Mouse (Mus musculus): ENCODE results near the gene Stat2. TPM values are rescaled to one million over a fixed set of nuclear protein-coding genes. Genes with fewer than 3 reads are reported as not detected.
A peak's percentile ranks its signal among the peaks of the same experiment; 100 is the strongest.

Stat2 gene
- polyA plus RNA-seq, 1 experiment from 2014 or later, result 20.4 TPM

DNA sequence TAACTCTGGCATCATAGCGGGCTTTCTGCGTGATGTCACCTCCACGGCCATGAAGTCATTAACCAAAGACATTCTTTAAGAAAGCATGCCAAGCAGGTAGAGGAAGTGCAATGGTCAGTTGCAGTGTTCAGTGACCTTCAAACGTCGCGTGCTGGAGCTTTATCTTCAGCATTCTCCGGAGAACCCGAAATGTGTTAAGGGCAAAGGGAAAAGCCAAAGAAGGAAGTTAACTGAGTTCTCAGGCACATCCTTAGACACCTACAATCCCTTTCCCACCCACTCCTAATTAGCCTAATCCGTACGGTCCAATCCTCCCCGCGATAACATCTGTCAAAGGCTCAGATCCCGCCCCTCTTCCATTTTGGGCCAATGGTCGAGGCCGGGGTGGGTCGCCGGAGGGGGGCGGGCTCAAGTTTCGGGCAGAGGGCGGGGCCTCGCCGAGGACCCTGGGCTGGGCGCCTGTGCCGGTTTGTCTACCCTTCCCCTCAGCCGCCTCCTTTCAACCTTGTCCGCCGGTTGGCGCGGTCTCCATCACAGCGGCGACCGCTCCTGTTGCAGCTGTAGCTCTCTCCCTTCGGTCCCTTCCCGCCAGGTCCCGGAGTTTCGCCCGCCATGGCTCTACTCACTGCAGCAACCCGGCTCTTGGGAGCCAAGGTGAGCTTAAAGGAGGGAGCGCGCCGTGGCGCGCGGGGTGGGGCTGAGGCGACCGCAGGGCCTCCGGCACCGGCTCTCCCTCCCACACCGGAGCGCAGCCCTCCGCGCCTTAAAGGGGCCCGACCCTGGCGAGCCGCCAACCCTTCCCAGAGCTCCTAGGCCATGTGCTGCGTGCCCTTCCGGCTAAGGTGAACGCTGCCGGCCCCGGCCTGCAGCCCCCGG, 67.2 kb downstream of the Stat2 start, which contains the start of gene Cs:
Gene Cs (plus strand): TSS at position 429 of the 876 bp plus-strand sequence.
- Histone ChIP-seq H3K36me3 (ENCODE audit: control insufficient read depth, insufficient read depth, low read length) (no peaks in the 10 kb centered on the region), H3K4me1 (ENCODE audit: control insufficient read depth, insufficient read depth, low read length) (peaks cover 24% of the 10 kb centered on the region), H3K27ac (ENCODE audit: low read length) (peak within 1 kb of the TSS; percentile 93), H3K27me3 (ENCODE audit: control insufficient read depth, insufficient read depth, low read depth, low read length) (no peaks in the 10 kb centered on the region), H3K4me2 (ENCODE audit: low read length) (peak within 1 kb of the TSS; percentile 92), H3K4me3 (ENCODE audit: low read depth, low read length) (peak within 1 kb of the TSS; percentile 100), H3K9me3 (replicated peaks; ENCODE audit: control insufficient read depth, low read length, poor library complexity, severe bottlenecking) (no peaks in the 10 kb centered on the region), H3K9ac (ENCODE audit: low read depth, low read length) (peak within 1 kb of the TSS; percentile 96)
- peak; percentile 97 for ATAC-seq
- under 1% methylated on average over 59 of the region's 61 CpGs for WGBS

DNA sequence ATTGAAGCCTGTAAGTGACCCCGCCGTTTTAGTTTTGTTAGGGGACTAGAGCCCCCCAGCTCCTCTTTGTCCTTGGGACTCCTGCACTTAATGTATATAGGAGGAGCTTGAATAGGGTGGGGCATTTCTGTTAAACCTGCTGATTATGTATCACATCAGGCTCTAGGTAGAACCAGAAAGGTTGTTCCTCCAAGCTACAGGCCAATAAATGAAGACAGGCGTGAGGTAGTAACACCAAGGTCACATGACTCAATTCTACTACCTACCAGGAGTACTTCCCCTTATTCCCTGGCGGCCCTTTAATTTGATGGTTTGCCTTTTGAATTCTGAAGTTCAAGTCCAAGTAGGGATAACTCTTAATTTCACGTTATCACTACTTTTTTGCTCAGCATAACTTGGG, 68.1 kb downstream of the Stat2 start:
- Histone ChIP-seq H3K27me3 (ENCODE audit: control insufficient read depth, insufficient read depth, low read depth, low read length) (no peaks in the 10 kb centered on the region), H3K36me3 (ENCODE audit: control insufficient read depth, insufficient read depth, low read length) (no peaks in the 10 kb centered on the region), H3K4me3 (ENCODE audit: low read depth, low read length) (peak overlapping the region; percentile 100), H3K9me3 (replicated peaks; ENCODE audit: control insufficient read depth, low read length, poor library complexity, severe bottlenecking) (no peaks in the 10 kb centered on the region), H3K4me1 (ENCODE audit: control insufficient read depth, insufficient read depth, low read length) (peaks cover 24% of the 10 kb centered on the region), H3K27ac (ENCODE audit: low read length) (peak overlapping the region; percentile 93), H3K9ac (ENCODE audit: low read depth, low read length) (peak overlapping the region; percentile 96), H3K4me2 (ENCODE audit: low read length) (peak overlapping the region; percentile 92)
- WGBS, result 25% methylated on average over 5 of the region's 5 CpGs
- ATAC-seq, result no peak

DNA sequence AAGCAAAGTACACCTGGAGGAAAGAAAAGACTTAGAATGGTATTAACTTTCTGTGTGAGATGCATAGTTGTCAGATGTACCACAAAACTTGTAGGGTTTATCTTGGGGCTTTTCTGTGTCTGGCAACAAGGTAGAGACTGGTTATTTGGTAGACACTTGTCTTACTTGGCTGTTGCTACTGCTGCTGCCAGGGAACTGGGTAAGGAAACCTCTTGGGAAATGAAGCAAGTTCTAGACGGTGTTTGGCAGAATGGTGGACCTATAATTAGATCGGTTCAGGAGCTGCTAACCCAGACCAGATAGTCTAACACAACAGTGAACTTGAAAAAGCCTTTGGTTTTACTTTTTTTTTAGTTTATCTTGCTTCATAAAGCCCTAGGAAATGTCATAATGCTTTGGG, 68.6 kb downstream of the Stat2 start:
- no peak overlapping the region for H3K27ac ChIP-seq (ENCODE audit: low read length)
- no peaks in the 10 kb centered on the region for H3K36me3 ChIP-seq (ENCODE audit: control insufficient read depth, insufficient read depth, low read length)
- H3K4me1 ChIP-seq (ENCODE audit: control insufficient read depth, insufficient read depth, low read length), result peaks cover 24% of the 10 kb centered on the region
- no peak for ATAC-seq
- peak overlapping the region; percentile 100 for H3K4me3 ChIP-seq (ENCODE audit: low read depth, low read length)
- H3K27me3 ChIP-seq (ENCODE audit: control insufficient read depth, insufficient read depth, low read depth, low read length), result no peaks in the 10 kb centered on the region
- H3K4me2 ChIP-seq (ENCODE audit: low read length), result peak overlapping the region; percentile 92
- no peak overlapping the region; the same call in 1 of the 2 replicates for H3K9ac ChIP-seq (ENCODE audit: low read depth, low read length)
- WGBS, result 79% methylated on average over 2 of the region's 2 CpGs
- H3K9me3 ChIP-seq (replicated peaks; ENCODE audit: control insufficient read depth, low read length, poor library complexity, severe bottlenecking), result no peaks in the 10 kb centered on the region

DNA sequence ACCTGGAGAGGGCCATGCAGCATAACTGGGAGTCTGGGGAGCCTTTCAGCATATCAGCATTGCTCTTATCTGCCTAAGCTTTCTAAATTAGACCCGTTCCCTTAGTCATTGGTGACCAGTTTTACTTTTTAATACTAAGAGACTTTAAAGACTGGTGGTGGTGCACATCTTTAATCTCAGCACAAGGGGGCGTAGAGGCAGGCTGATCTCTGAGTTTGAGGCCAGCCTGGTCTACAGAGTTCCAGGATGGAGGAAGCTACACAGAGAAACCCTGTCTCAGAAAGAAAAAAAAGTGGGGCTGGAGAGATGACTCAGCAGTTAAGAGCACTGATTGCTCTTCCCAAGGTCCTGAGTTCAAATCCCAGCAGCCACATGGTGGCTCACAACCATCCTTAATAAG, 69.9 kb downstream of the Stat2 start:
- 79% methylated on average over 2 of the region's 2 CpGs for WGBS
- Histone ChIP-seq H3K9ac (ENCODE audit: low read depth, low read length) (no peak overlapping the region), H3K27ac (ENCODE audit: low read length) (no peak overlapping the region), H3K4me2 (ENCODE audit: low read length) (no peak overlapping the region), H3K9me3 (replicated peaks; ENCODE audit: control insufficient read depth, low read length, poor library complexity, severe bottlenecking) (no peaks in the 10 kb centered on the region), H3K27me3 (ENCODE audit: control insufficient read depth, insufficient read depth, low read depth, low read length) (no peaks in the 10 kb centered on the region), H3K4me1 (ENCODE audit: control insufficient read depth, insufficient read depth, low read length) (peaks cover 27% of the 10 kb centered on the region), H3K4me3 (ENCODE audit: low read depth, low read length) (no peak overlapping the region), H3K36me3 (ENCODE audit: control insufficient read depth, insufficient read depth, low read length) (no peaks in the 10 kb centered on the region)
- ATAC-seq, result no peak

Other genes with a start within 250 kb of the Stat2 start
- gene Naca, start 235.0 kb upstream of the Stat2 start, polyA plus RNA-seq (2015; fragmentation: Nextera tagmentation; extraction: Ambion mirVana), result 487 and 537 TPM in 2 replicates
- 387 and 407 TPM in 2 replicates for gene Ptges3, start 211.6 kb upstream of the Stat2 start, polyA plus RNA-seq (2015; fragmentation: Nextera tagmentation; extraction: Ambion mirVana)
- 2,034 and 2,090 TPM in 2 replicates for gene Atp5b, start 187.3 kb upstream of the Stat2 start, polyA plus RNA-seq (2015; fragmentation: Nextera tagmentation; extraction: Ambion mirVana)
- gene Baz2a, start 179.0 kb upstream of the Stat2 start, polyA plus RNA-seq (2015; fragmentation: Nextera tagmentation; extraction: Ambion mirVana), result 7.4 and 8.5 TPM in 2 replicates
- gene Rbms2, start 90.3 kb upstream of the Stat2 start, polyA plus RNA-seq (2015; fragmentation: Nextera tagmentation; extraction: Ambion mirVana), result 7.0 and 7.8 TPM in 2 replicates
- 1.1 and 1.7 TPM in 2 replicates for gene Gls2, start 76.1 kb upstream of the Stat2 start, polyA plus RNA-seq (2015; fragmentation: Nextera tagmentation; extraction: Ambion mirVana)
- 19.6 and 22.1 TPM in 2 replicates for gene Spryd4, start 58.8 kb upstream of the Stat2 start, polyA plus RNA-seq (2015; fragmentation: Nextera tagmentation; extraction: Ambion mirVana)
- 0.11 and 0.24 TPM in 2 replicates for gene Mip, start 44.7 kb upstream of the Stat2 start, polyA plus RNA-seq (2015; fragmentation: Nextera tagmentation; extraction: Ambion mirVana)
- 15.6 and 16.1 TPM in 2 replicates for gene Timeless, start 38.5 kb upstream of the Stat2 start, polyA plus RNA-seq (2015; fragmentation: Nextera tagmentation; extraction: Ambion mirVana)
- gene Apon, start 16.5 kb upstream of the Stat2 start, polyA plus RNA-seq (2015; fragmentation: Nextera tagmentation; extraction: Ambion mirVana), result 0.11 TPM in 1 of 2 replicates, not detected in the other
- gene Apof, start 1.9 kb upstream of the Stat2 start, polyA plus RNA-seq (2015; fragmentation: Nextera tagmentation; extraction: Ambion mirVana), result not detected in 2 replicates
- gene Il23a, start 28.2 kb downstream of the Stat2 start, polyA plus RNA-seq (2015; fragmentation: Nextera tagmentation; extraction: Ambion mirVana), result 0.14 and 0.15 TPM in 2 replicates
- gene Pan2, start 32.8 kb downstream of the Stat2 start, polyA plus RNA-seq (2015; fragmentation: Nextera tagmentation; extraction: Ambion mirVana), result 20.8 and 22.3 TPM in 2 replicates
- gene Cnpy2, start 51.9 kb downstream of the Stat2 start, polyA plus RNA-seq (2015; fragmentation: Nextera tagmentation; extraction: Ambion mirVana), result 185 and 191 TPM in 2 replicates
- 247 and 265 TPM in 2 replicates for gene Cs, start 67.2 kb downstream of the Stat2 start, polyA plus RNA-seq (2015; fragmentation: Nextera tagmentation; extraction: Ambion mirVana)
- 36.8 and 40.3 TPM in 2 replicates for gene Coq10a, start 98.4 kb downstream of the Stat2 start, polyA plus RNA-seq (2015; fragmentation: Nextera tagmentation; extraction: Ambion mirVana)
- 9.9 and 13.6 TPM in 2 replicates for gene Ankrd52, start 106.6 kb downstream of the Stat2 start, polyA plus RNA-seq (2015; fragmentation: Nextera tagmentation; extraction: Ambion mirVana)
- 0.10 TPM in 1 of 2 replicates, not detected in the other for gene Slc39a5, start 130.7 kb downstream of the Stat2 start, polyA plus RNA-seq (2015; fragmentation: Nextera tagmentation; extraction: Ambion mirVana)
- gene Nabp2, start 140.9 kb downstream of the Stat2 start, polyA plus RNA-seq (2015; fragmentation: Nextera tagmentation; extraction: Ambion mirVana), result 141 and 150 TPM in 2 replicates
- gene Rnf41, start 141.1 kb downstream of the Stat2 start, polyA plus RNA-seq (2015; fragmentation: Nextera tagmentation; extraction: Ambion mirVana), result 105 and 108 TPM in 2 replicates
- 185 and 195 TPM in 2 replicates for gene Smarcc2, start 188.7 kb downstream of the Stat2 start, polyA plus RNA-seq (2015; fragmentation: Nextera tagmentation; extraction: Ambion mirVana)
- gene Myl6, start 223.6 kb downstream of the Stat2 start, polyA plus RNA-seq (2015; fragmentation: Nextera tagmentation; extraction: Ambion mirVana), result 852 and 855 TPM in 2 replicates
- gene Myl6b, start 228.1 kb downstream of the Stat2 start, polyA plus RNA-seq (2015; fragmentation: Nextera tagmentation; extraction: Ambion mirVana), result 5.3 and 6.4 TPM in 2 replicates